Mouse (Mus musculus): ENCODE measurements around the gene 1700028P14Rik. TPM values are rescaled to one million over a fixed set of nuclear protein-coding genes. Genes with fewer than 3 reads are reported as not detected.

1700028P14Rik gene
- polyA plus RNA-seq, 1 experiment, result not detected

DNA sequence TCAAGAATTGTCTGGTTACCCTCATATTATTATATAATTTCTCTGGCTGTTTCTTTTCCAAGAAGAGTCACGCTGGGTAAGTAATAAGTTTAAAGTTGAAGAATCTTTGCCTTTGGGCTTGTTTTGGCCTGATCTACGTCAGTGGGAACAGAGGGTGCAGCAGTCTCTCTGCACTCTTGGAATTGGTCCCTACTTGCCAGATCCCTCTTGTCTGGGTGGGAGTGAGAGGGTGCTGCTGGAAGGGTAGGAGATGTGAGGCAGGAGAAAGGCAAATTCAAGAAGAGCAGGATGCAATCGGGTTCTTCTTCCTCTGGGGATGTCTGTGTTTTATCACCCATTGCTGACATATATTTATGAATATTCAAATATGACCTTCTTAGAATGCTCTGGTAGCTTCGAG lies 42.9 kb downstream of the 1700028P14Rik start:
- WGBS, result 83% methylated on average over 4 of the region's 4 CpGs

DNA sequence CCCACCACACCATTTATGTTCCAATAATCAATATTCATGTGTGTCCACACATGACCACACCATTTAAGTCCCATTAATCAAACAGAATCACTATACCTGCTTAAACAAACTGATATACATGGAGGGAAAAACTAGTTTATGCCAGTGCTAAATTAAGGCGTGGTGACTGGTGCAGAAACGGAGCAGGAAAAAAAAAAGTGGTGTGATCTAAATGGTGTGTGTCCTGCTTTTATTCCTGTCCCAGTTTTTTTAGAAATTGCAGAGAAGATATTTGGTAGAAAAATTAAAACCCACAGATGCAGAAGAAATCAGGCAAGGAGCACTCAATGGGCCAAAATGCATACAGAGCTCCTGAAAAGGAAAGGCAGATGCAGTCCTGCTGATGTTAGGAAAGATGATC lies 44.7 kb downstream of the 1700028P14Rik start:
- H3K27me3 ChIP-seq (ENCODE audit: control insufficient read depth, insufficient read depth, low read length), result no peaks in the 10 kb centered on the region
- H3K4me1 ChIP-seq (ENCODE audit: control insufficient read depth, insufficient read depth, insufficient read length), result no peaks in the 10 kb centered on the region
- no peak overlapping the region for H3K27ac ChIP-seq (ENCODE audit: insufficient read depth, low read length)
- WGBS, result 78% methylated on average over 2 of the region's 2 CpGs
- no peak for DNase-seq (ENCODE audit: low read depth in 1 of 2, low spot score in 2 of 2)
- TF ChIP-seq CTCF (IDR thresholded peaks at IDR 0.05; ENCODE audit: extremely low read depth, insufficient read depth, insufficient read length, insufficient replicate concordance) (no peak), POLR2A (IDR thresholded peaks at IDR 0.05; ENCODE audit: low read depth, low read length) (no peak)
- no peak overlapping the region for H3K4me3 ChIP-seq (ENCODE audit: extremely low read depth, insufficient read depth, insufficient read length)
- no peaks in the 10 kb centered on the region for H3K36me3 ChIP-seq (ENCODE audit: control insufficient read depth, insufficient read depth, low read length)

More for the DNA sequence above, 42.9 kb downstream of the 1700028P14Rik start:
- TF ChIP-seq CTCF (IDR thresholded peaks at IDR 0.05; ENCODE audit: extremely low read depth, insufficient read depth, insufficient read length, insufficient replicate concordance) (no peak), POLR2A (IDR thresholded peaks at IDR 0.05; ENCODE audit: low read depth, low read length) (no peak)
- H3K4me3 ChIP-seq (ENCODE audit: extremely low read depth, insufficient read depth, insufficient read length), result no peak overlapping the region
- H3K36me3 ChIP-seq (ENCODE audit: control insufficient read depth, insufficient read depth, low read length), result no peaks in the 10 kb centered on the region
- H3K4me1 ChIP-seq (ENCODE audit: control insufficient read depth, insufficient read depth, insufficient read length), result no peaks in the 10 kb centered on the region
- no peak for DNase-seq (ENCODE audit: low read depth in 1 of 2, low spot score in 2 of 2)
- H3K27ac ChIP-seq (ENCODE audit: insufficient read depth, low read length), result no peak overlapping the region
- no peaks in the 10 kb centered on the region for H3K27me3 ChIP-seq (ENCODE audit: control insufficient read depth, insufficient read depth, low read length)

DNA sequence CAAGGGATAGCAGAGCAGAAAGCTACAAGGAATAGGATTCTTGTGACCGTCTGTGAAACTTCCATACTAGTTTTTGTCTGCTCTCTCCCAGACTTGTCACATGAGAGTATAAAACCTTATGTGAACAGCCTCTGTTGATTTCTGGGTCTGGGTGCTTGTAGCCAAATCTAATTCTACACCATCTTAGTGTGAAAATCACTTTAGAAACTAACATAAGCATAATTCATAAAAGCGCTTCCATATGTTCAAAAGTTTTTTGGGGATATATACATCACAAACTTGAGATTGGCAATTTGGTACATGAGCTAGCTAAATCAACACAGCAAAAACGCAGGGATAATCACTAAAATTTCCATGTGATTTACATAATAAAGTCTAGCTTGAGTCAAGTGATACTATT lies 57.7 kb downstream of the 1700028P14Rik start:
- no peaks in the 10 kb centered on the region for H3K4me1 ChIP-seq (ENCODE audit: control insufficient read depth, insufficient read depth, insufficient read length)
- TF ChIP-seq POLR2A (IDR thresholded peaks at IDR 0.05; ENCODE audit: low read depth, low read length) (no peak), CTCF (IDR thresholded peaks at IDR 0.05; ENCODE audit: extremely low read depth, insufficient read depth, insufficient read length, insufficient replicate concordance) (no peak)
- H3K27ac ChIP-seq (ENCODE audit: insufficient read depth, low read length), result no peak overlapping the region
- no peak overlapping the region for H3K4me3 ChIP-seq (ENCODE audit: extremely low read depth, insufficient read depth, insufficient read length)
- no peaks in the 10 kb centered on the region for H3K27me3 ChIP-seq (ENCODE audit: control insufficient read depth, insufficient read depth, low read length)
- no peak for DNase-seq (ENCODE audit: low read depth in 1 of 2, low spot score in 2 of 2)
- 89% methylated on average over 3 of the region's 3 CpGs for WGBS
- H3K36me3 ChIP-seq (ENCODE audit: control insufficient read depth, insufficient read depth, low read length), result no peaks in the 10 kb centered on the region

DNA sequence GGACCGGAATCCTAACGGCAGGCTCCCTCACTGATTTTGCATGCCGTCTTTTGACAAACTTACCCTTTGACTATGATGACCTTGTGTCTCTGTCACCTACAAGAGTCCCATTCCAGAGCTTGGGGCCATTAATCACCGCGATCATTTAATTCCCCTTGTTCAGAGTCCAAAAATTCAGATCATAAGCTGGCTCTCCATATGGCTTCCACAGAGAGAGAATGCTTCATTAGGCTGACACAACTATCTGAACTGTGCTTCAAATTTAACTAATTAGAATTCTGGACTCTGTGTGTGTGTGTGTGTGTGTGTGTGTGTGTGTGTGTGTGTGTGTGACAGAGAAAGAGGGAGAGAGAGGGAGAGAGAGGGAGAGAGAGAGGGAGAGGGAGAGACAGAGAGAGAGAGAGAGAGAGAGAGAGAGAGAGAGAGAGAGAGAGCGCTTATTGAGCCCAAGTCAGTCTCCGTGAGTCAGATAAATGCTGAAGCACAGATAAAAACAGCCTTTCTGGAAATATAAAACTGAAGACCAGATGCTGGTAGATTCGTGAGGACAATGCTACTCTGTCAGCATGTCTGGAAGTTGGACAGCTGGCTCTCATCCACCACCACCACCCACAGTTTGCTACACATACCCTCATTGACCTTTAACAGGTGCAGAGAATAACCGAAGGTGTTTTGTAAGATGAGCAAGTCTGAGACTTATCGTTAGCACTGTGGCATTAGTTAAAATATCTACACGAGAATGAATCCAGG lies 73.8 kb downstream of the 1700028P14Rik start:
- Histone ChIP-seq H3K4me3 (ENCODE audit: extremely low read depth, insufficient read depth, insufficient read length) (no peak overlapping the region), H3K36me3 (ENCODE audit: control insufficient read depth, insufficient read depth, low read length) (no peaks in the 10 kb centered on the region), H3K27ac (ENCODE audit: insufficient read depth, low read length) (no peak overlapping the region), H3K27me3 (ENCODE audit: control insufficient read depth, insufficient read depth, low read length) (no peaks in the 10 kb centered on the region), H3K4me1 (ENCODE audit: control insufficient read depth, insufficient read depth, insufficient read length) (no peaks in the 10 kb centered on the region)
- WGBS, result 82% methylated on average over 11 of the region's 11 CpGs
- DNase-seq (ENCODE audit: low read depth in 1 of 2, low spot score in 2 of 2), result no peak
- TF ChIP-seq POLR2A (IDR thresholded peaks at IDR 0.05; ENCODE audit: low read depth, low read length), result no peak

DNA sequence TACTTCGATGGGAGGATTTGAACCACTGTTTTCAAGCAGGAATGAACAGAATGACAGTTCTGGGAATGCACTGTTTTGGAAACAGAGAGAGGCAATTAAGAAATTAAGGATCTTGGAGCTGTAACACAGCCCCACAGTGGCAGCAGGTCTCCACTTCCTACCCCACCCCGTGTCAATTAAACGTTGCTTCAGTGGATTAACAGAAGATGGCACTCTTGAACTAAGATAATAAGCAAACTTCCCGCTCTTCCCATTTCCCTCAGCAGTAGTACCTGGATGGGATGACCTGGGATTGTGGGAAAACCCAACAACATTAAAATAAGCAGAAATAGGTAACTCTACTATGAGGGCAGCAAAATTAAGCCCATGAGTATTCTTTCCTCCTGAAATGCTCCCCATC lies 75.9 kb downstream of the 1700028P14Rik start:
- Histone ChIP-seq H3K27ac (ENCODE audit: insufficient read depth, low read length) (no peak overlapping the region), H3K27me3 (ENCODE audit: control insufficient read depth, insufficient read depth, low read length) (no peaks in the 10 kb centered on the region), H3K4me1 (ENCODE audit: control insufficient read depth, insufficient read depth, insufficient read length) (no peaks in the 10 kb centered on the region), H3K36me3 (ENCODE audit: control insufficient read depth, insufficient read depth, low read length) (no peaks in the 10 kb centered on the region), H3K4me3 (ENCODE audit: extremely low read depth, insufficient read depth, insufficient read length) (no peak overlapping the region)
- no peak for TF ChIP-seq POLR2A (IDR thresholded peaks at IDR 0.05; ENCODE audit: low read depth, low read length)
- no peak for TF ChIP-seq CTCF (IDR thresholded peaks at IDR 0.05; ENCODE audit: extremely low read depth, insufficient read depth, insufficient read length, insufficient replicate concordance)
- 47% methylated on average over 4 of the region's 4 CpGs for WGBS
- no peak for DNase-seq (ENCODE audit: low read depth in 1 of 2, low spot score in 2 of 2)

DNA sequence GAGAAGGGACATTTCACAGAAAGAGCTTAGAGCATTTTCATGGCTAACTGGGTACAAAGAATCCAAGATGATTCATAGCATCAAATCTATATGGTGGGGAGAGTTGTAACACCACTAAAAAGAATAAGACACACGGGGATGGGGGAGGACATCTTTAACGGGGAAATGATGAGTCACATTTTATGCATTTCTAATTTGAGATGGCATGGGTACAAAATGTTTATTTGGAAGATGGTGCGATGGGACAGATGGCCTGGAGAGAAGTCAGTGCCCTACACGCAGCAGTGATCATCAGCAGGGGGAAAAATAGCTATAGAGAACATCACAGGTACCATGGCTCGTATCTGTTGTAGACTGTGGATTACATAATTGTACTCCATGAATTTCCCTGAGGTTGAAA lies 88.9 kb downstream of the 1700028P14Rik start:
- WGBS, result 76% methylated on average over 5 of the region's 5 CpGs
- H3K27ac ChIP-seq (ENCODE audit: insufficient read depth, low read length), result no peak overlapping the region
- no peaks in the 10 kb centered on the region for H3K4me1 ChIP-seq (ENCODE audit: control insufficient read depth, insufficient read depth, insufficient read length)
- H3K4me3 ChIP-seq (ENCODE audit: extremely low read depth, insufficient read depth, insufficient read length), result no peak overlapping the region
- H3K36me3 ChIP-seq (ENCODE audit: control insufficient read depth, insufficient read depth, low read length), result no peaks in the 10 kb centered on the region
- no peaks in the 10 kb centered on the region for H3K27me3 ChIP-seq (ENCODE audit: control insufficient read depth, insufficient read depth, low read length)
- no peak for TF ChIP-seq CTCF (IDR thresholded peaks at IDR 0.05; ENCODE audit: extremely low read depth, insufficient read depth, insufficient read length, insufficient replicate concordance)
- TF ChIP-seq POLR2A (IDR thresholded peaks at IDR 0.05; ENCODE audit: low read depth, low read length), result no peak
- DNase-seq (ENCODE audit: low read depth in 1 of 2, low spot score in 2 of 2), result no peak

DNA sequence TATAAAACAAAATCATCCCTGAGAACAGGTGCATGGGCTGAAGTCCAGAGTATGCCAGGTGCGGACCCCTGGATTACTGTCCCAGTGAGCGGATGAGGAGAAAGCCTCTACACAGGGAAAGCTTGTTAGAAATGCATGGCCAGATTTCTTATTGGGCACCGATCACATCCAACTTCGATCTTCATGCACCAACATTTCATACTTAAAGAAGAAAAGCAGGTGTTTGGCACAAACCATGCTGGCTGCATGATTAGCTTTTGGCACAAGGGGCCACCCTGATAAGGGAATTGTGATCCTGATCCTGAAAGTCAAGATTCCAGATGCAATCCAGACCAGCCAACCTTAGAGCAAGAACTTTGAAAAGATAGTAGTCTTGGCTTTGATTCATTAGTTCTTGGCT lies 90.0 kb downstream of the 1700028P14Rik start:
- no peak for DNase-seq (ENCODE audit: low read depth in 1 of 2, low spot score in 2 of 2)
- TF ChIP-seq CTCF (IDR thresholded peaks at IDR 0.05; ENCODE audit: extremely low read depth, insufficient read depth, insufficient read length, insufficient replicate concordance), result no peak
- TF ChIP-seq POLR2A (IDR thresholded peaks at IDR 0.05; ENCODE audit: low read depth, low read length), result no peak

More for the DNA sequence above, 90.0 kb downstream of the 1700028P14Rik start:
- H3K4me1 ChIP-seq (ENCODE audit: control insufficient read depth, insufficient read depth, insufficient read length), result no peaks in the 10 kb centered on the region
- no peaks in the 10 kb centered on the region for H3K27me3 ChIP-seq (ENCODE audit: control insufficient read depth, insufficient read depth, low read length)
- H3K36me3 ChIP-seq (ENCODE audit: control insufficient read depth, insufficient read depth, low read length), result no peaks in the 10 kb centered on the region
- 92% methylated on average over 4 of the region's 4 CpGs for WGBS
- H3K27ac ChIP-seq (ENCODE audit: insufficient read depth, low read length), result no peak overlapping the region
- no peak overlapping the region for H3K4me3 ChIP-seq (ENCODE audit: extremely low read depth, insufficient read depth, insufficient read length)

Data from spleen, adult 2 months (tissue).